Mouse (Mus musculus) effector memory CD4-positive, alpha-beta T cell, adult 7 months (primary cell): Measurements from ENCODE around the gene Olfr288. TPM values are rescaled to one million over a fixed set of nuclear protein-coding genes. Genes with fewer than 3 reads are reported as not detected.

Experiments used
- polyA plus RNA-seq: library from polyadenylated mRNA; unstranded; fragments of 100-300 nt; shearing (Covaris generic); gene quantifications from one replicate; pipeline ENCODE4 v1.2.1, GENCODE M21; 2017

Gene Olfr288
- polyA plus RNA-seq = not detected

GRCm38 (mm10) chr15:98195442-98195841, at the start of gene Olfr288:
Olfr288 (minus strand) TSS chr15:98195542.

GRCm38 (mm10) chr15:98234350-98234749, 39.0 kb upstream of the Olfr288 start, which contains the start of gene Olfr286:
Olfr286 (minus strand) TSS chr15:98234450.

GRCm38 (mm10) chr15:98220877-98221276, 25.5 kb upstream of the Olfr288 start, which contains the start of the genes Gm44579 and Olfr287:
Gm44579 (minus strand) TSS chr15:98220977.
Olfr287 (minus strand) TSS chr15:98221056.

GRCm38 (mm10) chr15:98166963-98167644, 28.2 kb downstream of the Olfr288 start, which contains the start of gene Ccdc184:
Ccdc184 (plus strand) TSS chr15:98167158.

GRCm38 (mm10) chr15:98165525-98165924, 29.8 kb downstream of the Olfr288 start, which contains the start of gene Asb8:
Asb8 (minus strand) TSS chr15:98165625.

Other genes starting within 250 kb of the Olfr288 start
- gene Tmem106c, start 231.3 kb downstream of the Olfr288 start, polyA plus RNA-seq = 11.9 TPM
- 0.29 TPM for gene Col2a1, start 190.8 kb downstream of the Olfr288 start, polyA plus RNA-seq
- 5.5 TPM for gene Pfkm, start 103.0 kb downstream of the Olfr288 start, polyA plus RNA-seq
- 37.6 TPM for gene Senp1, start 101.8 kb downstream of the Olfr288 start, polyA plus RNA-seq
- gene Asb8, start 29.9 kb downstream of the Olfr288 start, polyA plus RNA-seq = 14.8 TPM
- not detected for gene Ccdc184, start 28.4 kb downstream of the Olfr288 start, polyA plus RNA-seq
- gene Gm44579, start 25.4 kb upstream of the Olfr288 start, polyA plus RNA-seq = 0.33 TPM
- not detected for gene Olfr287, start 25.5 kb upstream of the Olfr288 start, polyA plus RNA-seq
- 0.38 TPM for gene Olfr286, start 38.9 kb upstream of the Olfr288 start, polyA plus RNA-seq
- not detected for gene H1fnt, start 61.8 kb upstream of the Olfr288 start, polyA plus RNA-seq
- gene Zfp641, start 100.6 kb upstream of the Olfr288 start, polyA plus RNA-seq = not detected
- gene Olfr285, start 121.8 kb upstream of the Olfr288 start, polyA plus RNA-seq = 0.10 TPM
- not detected for gene Olfr284, start 145.4 kb upstream of the Olfr288 start, polyA plus RNA-seq
- not detected for gene Olfr283, start 185.4 kb upstream of the Olfr288 start, polyA plus RNA-seq
- gene Olfr282, start 235.7 kb upstream of the Olfr288 start, polyA plus RNA-seq = not detected